In the genomic region with DNA sequence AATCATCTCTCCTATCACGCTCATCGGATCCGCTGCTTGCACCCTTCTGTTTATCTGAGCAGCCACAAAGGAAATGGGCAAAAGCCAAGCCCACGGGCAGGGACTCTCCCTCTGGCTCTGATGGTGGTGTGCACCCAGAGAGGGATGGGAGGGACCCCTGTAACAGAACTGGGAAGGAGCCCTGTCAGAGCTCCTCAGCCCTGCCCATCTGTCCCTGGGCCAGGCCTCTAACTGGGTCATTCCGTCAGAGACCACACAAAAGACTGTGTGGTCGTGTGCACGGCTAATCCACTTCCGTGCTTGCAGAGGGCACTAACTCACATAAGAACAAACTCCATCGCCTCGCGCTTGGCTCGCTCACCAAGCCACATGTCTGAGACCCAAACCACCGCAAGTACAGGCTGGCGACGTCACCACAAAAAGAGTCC, we compare ENCODE assay signal across 8 mouse cellular contexts.
DNase-seq lines count a peak whose midpoint lies in the region; ATAC-seq and TF ChIP-seq lines count a peak whose summit lies in the region.

No protein-coding gene starts in this region.

- no peak for TF ChIP-seq CTCF in kidney, postnatal 0 days (IDR thresholded peaks at IDR 0.05; ENCODE audit: low read depth)

- H3K9me3 ChIP-seq in forebrain, embryonic 16.5 days (ENCODE audit: control insufficient read depth, low read length) = no peaks in the 10 kb centered on the region
- H3K9me3 ChIP-seq in kidney, postnatal 0 days (replicated peaks; ENCODE audit: low read length) = no peaks in the 10 kb centered on the region

- 24% methylated on average over 15 of the region's 15 CpGs for WGBS in forebrain, embryonic 16.5 days
- 44% methylated on average over 15 of the region's 15 CpGs for WGBS in kidney, postnatal 0 days

- no peaks in the 10 kb centered on the region for H3K27me3 ChIP-seq in forebrain, embryonic 16.5 days (replicated peaks; ENCODE audit: control insufficient read depth, insufficient read depth, low read length)
- no peaks in the 10 kb centered on the region for H3K27me3 ChIP-seq in kidney, postnatal 0 days (ENCODE audit: insufficient read depth, low read length)

- H3K27ac ChIP-seq in forebrain, embryonic 16.5 days (ENCODE audit: low read length) = peak overlapping the region; percentile 81
- H3K27ac ChIP-seq in kidney, postnatal 0 days = no peak overlapping the region

- H3K36me3 ChIP-seq in forebrain, embryonic 16.5 days (ENCODE audit: control insufficient read depth, insufficient read depth) = no peaks in the 10 kb centered on the region
- H3K36me3 ChIP-seq in kidney, postnatal 0 days (ENCODE audit: insufficient read depth, low read length) = no peaks in the 10 kb centered on the region

- no peak overlapping the region for H3K4me3 ChIP-seq in forebrain, embryonic 16.5 days (replicated peaks; ENCODE audit: low read length)
- no peak overlapping the region for H3K4me3 ChIP-seq in kidney, postnatal 0 days (replicated peaks; ENCODE audit: low read depth, low read length)

- peak; percentile 33 for DNase-seq in layer of hippocampus, adult 11-12 months (ENCODE audit: low spot score)
- DNase-seq in layer of hippocampus, adult 9-10 months (ENCODE audit: low spot score) = no peak
- DNase-seq in cerebellum, adult 11 months = peak; percentile 28
- peak; percentile 30 for DNase-seq in kidney, postnatal 0 days (ENCODE audit: low spot score)
- peak; percentile 64 to 79 for DNase-seq in lung, postnatal 4 days
- DNase-seq in skeletal muscle tissue, adult 2 months (ENCODE audit: low read depth, low spot score) = peak; percentile 58
- no peak for DNase-seq in right cerebral cortex, postnatal 25 days

- H3K9ac ChIP-seq in forebrain, embryonic 16.5 days (replicated peaks; ENCODE audit: low read depth, low read length) = peak overlapping the region; percentile 15; the same call in 1 of the 2 replicates
- no peak overlapping the region for H3K9ac ChIP-seq in kidney, postnatal 0 days (ENCODE audit: low read depth, low read length)

- peak; percentile 79 for ATAC-seq in forebrain, embryonic 16.5 days
- ATAC-seq in kidney, postnatal 0 days (replicated peaks; ENCODE audit: low FRiP score, low read depth) = peak; percentile 57; the same call in 1 of the 2 replicates

- peaks cover 34% of the 10 kb centered on the region for H3K4me1 ChIP-seq in forebrain, embryonic 16.5 days (replicated peaks; ENCODE audit: control insufficient read depth, insufficient read depth, low read length)
- no peaks in the 10 kb centered on the region; the same call in 1 of the 2 replicates for H3K4me1 ChIP-seq in kidney, postnatal 0 days (replicated peaks; ENCODE audit: insufficient read depth, low read length)

- H3K4me2 ChIP-seq in forebrain, embryonic 16.5 days (ENCODE audit: low read length) = peak overlapping the region; percentile 2; the same call in 1 of the 2 replicates
- peak overlapping the region; percentile 27 for H3K4me2 ChIP-seq in kidney, postnatal 0 days (ENCODE audit: low read length)

Comparison
In these comparisons a context has a peak if more than half of its experiments do, and no peak if none do; other contexts are left out.
1. DNase-seq: peak in layer of hippocampus, adult 11-12 months (single experiment), cerebellum, adult 11 months (single experiment), kidney, postnatal 0 days (single experiment), lung, postnatal 4 days (2 of 2) and skeletal muscle tissue, adult 2 months (single experiment); none in layer of hippocampus, adult 9-10 months (single experiment) and right cerebral cortex, postnatal 25 days (single experiment).